Mouse (Mus musculus): ENCODE results near the gene Nkain4.

DNA sequence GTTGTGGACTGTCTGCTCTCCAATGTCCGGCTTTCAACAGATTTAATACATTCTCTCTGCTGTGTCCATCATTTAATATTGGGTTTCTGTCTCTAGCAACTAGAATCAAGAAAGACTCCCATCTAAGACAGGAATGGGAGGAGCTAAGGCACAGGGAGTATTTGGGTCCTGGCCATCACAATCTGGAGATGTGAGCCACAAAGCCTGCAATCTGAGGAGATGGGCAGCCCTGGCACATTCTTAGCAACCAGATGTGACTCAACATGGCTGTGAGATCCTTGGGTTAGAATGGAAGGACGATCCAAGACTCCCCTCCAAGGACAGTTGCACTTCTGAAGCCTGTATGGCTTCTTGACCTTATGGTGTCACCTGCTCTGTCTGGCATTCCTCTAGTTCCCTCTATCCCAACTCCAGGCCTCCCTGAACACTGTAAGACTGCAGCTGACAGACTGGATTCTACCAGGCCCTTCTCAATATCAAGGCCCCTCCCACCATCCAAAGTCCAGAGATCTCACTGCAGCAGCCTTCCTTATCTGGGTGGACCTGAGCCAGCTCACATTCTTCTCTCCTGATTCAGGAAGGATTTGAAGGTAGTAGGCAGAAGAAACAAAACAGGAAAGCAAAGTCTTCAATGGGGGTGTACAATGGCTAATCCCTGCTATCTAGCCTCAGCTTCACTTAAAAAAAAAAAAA, 8.3 kb upstream of the Nkain4 start:
- no peak for TF ChIP-seq CTCF (IDR thresholded peaks at IDR 0.05; ENCODE audit: low read depth, low read length)
- no peak for TF ChIP-seq EP300 (IDR thresholded peaks at IDR 0.05; ENCODE audit: insufficient read depth, low read depth, low read length)
